Mouse (Mus musculus) cerebellum, postnatal 10 days (tissue): ENCODE measurements around the gene Fam117b.

Experiments used
- DNase-seq, 2 experiments: peaks; one replicate each; pipeline ENCODE4 v3.0.0; 2021; ENCODE audit warnings: mixed read lengths in 2 of 2

Gene Fam117b

DNA sequence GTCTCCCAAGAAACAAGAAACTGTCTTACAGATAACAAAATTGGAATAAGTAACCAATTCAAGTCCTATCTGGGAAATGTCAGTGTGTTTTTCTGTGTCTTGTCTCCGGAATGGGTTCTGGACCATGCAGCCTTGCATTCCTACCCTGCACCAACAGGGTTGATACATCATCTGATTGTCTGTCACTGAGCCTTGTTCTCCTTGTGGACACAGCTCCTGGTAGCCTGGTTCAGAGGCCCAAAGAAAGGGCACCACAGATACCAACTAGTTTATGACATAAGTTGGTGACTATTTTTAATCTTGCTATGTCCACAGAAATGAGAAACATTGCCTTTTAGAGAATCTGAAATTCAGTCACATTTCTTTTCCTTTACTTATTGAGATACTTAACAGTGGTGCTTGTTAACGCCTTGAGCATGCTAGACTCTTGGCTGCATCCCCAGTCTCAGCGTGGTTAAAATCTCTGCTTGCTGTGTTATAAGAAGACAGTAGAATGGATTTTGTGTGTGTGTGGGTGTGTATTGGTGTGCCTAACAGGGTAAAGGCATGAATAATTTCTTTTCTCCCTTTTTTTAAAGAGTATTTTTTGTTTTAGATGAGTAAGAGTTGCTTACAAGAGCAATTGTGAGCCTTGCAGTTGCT lies 74.7 kb downstream of the Fam117b start:
- peak; percentile 23 to 50 for DNase-seq

DNA sequence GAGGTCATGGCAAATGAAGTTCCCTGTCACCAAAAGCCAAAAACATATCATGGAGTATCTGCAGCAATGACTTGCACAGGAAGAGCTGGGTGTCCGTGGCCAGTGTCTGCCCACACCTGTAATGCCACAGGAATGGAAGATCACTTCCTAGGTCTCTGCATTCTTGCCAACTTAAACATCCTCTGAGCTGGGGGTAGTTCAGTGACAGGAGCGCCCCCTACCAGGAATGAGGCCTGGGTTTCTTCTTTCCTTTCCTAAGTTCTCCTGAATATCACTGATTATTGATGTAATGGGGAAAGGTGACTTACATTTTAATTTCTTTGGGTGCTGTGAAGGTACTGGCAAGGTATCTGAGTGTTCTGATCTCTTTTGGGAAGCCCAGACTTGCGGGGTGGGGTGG lies 82.8 kb downstream of the Fam117b start:
- no peak for DNase-seq

DNA sequence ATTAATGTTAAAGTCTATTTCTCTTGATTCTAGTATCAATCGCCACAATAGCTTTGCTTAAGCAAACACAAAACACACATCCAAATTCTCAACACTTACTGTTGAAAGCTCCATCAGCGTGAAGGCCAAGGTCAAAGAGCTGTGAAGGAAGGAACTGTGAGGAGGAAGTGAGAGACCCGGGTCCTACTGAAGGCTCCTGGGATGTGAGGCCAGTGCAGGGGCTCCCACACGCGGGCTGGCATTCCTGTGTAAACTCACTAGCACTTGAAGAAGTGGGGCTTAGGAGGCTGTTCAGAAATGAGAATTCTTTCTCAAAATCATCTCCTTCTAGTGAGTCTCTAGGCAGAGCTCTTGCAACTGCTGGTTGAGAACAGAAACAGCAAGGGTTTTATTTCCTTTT lies 84.5 kb downstream of the Fam117b start:
- no peak for DNase-seq

DNA sequence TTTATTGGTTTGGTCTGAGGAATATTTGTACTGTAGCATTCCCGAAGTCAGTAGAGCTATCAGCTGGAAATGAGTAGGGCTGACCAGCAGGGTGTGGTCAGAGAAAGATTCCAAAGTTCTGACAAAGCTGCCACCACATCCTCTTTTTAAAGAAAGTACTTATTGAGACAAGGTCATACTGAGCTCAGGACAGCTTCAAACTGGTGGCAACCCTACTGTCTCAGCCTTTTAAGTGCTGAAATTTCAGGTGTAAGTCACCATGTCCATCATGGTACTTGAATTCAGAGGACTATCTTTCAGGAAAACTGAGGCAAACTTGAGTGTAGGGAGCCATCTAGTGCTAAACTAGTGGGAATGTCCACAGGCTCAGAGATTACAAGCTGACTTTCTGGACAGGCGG lies 87.5 kb downstream of the Fam117b start:
- peak in 1 of 2 experiments; percentile 15 for DNase-seq

DNA sequence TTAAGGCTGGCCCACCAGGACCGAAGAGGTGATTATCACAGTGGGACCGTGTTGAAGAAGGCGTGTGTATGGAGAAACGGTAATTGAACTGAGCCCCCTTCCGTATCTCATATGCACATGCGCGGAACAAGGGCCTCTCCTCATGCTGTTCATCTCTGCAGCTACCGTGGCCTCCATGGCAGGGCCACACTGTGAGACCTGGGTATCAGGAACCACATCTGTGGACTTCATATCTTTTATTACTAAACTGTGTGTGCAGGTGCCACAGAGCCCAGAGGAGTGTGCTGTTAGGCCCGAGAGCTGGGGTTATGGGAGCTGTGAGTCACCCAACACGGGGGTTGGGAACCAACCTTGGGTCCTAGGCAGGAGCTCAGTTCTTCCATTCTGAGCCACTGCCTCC lies 94.5 kb downstream of the Fam117b start:
- DNase-seq, result no peak

DNA sequence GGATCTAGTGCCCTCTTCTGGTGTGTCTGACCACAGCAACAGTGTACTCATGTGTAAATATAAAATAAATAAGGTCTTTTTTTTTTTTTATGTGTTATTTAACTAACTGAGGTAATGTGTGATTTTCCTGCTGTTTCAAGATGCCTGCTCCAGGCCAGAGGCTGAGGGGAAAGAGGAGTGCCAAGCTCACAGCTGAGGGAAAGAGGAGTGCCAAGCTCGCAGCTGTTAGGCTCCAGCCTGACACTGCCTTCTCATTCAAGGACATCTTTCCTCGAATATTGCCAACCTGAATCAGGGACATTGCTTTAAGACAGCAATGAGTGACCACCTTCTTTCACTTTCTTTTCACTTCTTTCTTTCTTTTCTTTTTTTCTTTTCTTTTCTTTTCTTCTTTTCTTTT lies 95.9 kb downstream of the Fam117b start:
- DNase-seq, result peak; percentile 42 to 59

DNA sequence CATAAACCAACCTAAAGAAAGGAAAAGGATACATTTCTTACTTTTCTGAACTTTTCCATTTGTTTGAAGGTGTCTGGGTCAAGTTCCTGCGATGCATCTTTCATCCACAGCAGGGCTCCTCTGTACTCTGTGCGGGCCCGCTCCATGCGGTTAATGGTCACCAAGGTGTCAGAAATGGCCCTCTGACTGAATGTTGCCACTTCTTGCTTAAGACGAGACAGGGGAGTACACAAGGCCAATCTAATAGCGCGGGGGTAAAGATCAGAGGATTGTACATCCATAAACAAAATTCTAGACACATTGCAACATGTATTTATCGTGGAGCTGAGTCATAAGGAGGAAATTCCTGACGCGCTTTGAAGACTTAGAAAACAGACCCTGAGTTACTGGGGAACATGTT lies 101.0 kb downstream of the Fam117b start:
- no peak for DNase-seq

GRCm38 (mm10) chr1:60015511-60015910 lies 102.7 kb downstream of the Fam117b start:
- DNase-seq, result no peak

DNA sequence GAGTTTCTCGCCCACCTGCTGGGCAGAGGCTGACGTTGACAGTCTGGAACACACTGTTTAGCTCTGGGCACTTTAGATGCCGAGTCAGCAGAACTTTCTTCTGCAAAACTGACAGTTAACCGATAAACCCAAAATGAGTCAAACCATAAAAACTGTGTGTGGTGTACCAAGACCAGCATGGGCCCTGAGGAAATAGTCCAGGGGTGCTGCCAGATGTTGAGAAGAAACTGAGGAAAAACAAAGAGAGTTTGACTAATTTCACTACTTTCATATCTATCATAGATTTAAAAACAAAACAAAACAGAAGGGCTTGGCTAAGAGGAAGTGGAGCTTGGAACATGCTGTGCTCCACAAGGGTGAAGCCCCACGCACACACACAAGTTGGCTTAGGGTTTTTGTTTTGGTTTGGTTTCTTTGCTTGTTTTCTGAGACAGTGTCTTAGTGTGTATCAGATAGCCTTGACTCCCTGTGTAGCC lies 103.4 kb downstream of the Fam117b start:
- no peak for DNase-seq

DNA sequence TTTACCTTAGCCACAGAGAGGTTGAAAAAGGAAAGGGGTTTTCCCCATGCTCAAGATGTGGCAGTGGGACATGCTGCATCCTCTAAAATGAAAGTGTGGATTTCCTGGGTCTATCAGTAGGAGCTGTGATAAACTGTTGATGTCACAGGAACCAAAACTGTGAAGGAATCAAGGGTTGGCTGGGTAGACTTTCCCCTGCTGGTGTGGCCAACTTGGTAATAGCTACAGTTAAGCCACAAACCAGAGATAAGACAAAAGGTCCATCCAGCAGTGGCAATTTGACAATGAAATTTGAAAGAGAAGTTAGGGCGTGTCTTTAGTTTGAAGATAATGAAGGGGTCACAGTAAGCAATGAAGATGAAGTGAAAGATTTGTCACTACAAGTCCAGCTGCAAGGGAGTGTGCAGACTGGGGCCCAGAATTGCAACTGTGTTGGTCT lies 104.2 kb downstream of the Fam117b start:
- no peak for DNase-seq
